7 mouse cellular contexts compared by ENCODE assay signal in the genomic region with DNA sequence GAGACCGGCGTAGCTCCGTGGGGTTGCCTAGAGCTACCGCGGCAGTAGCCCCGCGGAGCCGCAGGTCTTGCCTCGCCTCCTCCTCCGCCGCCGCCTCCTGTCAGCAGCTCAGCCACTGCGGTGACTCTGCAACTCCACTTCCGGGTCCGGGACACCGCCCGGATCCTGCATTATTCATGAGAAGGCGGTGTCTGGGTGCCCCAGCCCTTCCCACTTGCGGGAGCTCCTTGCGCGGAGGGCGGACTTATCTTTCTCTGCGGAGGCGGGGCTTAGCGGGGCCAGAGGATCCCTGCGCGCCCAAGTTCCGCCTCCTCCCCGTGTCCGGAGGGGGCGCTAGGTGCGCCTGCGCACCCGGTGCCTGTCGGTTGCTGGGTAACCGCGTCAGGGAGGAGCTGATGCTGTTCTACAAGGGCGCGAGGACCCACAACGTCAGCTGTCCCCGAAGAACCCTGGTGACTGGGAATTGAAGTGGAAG. TPM values are rescaled to one million over a fixed set of nuclear protein-coding genes. Genes with fewer than 3 reads are reported as not detected.
DNase-seq lines count a peak whose midpoint lies in the region; ATAC-seq lines count a peak whose summit lies in the region.

A gene (minus strand): TSS at position 128 of the 475 bp plus-strand sequence.
A gene (plus strand): TSS at position 365 of the 475 bp plus-strand sequence.

- no peaks in the 10 kb centered on the region for H3K36me3 ChIP-seq in embryonic facial prominence, embryonic 11.5 days (replicated peaks; ENCODE audit: control insufficient read depth, insufficient read depth, low read depth, low read length)
- no peaks in the 10 kb centered on the region for H3K36me3 ChIP-seq in limb, embryonic 10.5 days
- H3K36me3 ChIP-seq in midbrain, embryonic 13.5 days: no peaks in the 10 kb centered on the region

- H3K9ac ChIP-seq in embryonic facial prominence, embryonic 11.5 days (replicated peaks; ENCODE audit: low read length): peak within 1 kb of the TSS; percentile 65
- peak within 1 kb of the TSS; percentile 81 for H3K9ac ChIP-seq in midbrain, embryonic 13.5 days (replicated peaks)

- H3K4me1 ChIP-seq in embryonic facial prominence, embryonic 11.5 days (ENCODE audit: control insufficient read depth, insufficient read depth, low read length): peaks cover 5% of the 10 kb centered on the region; the same call in 1 of the 2 replicates
- peaks cover 29% of the 10 kb centered on the region for H3K4me1 ChIP-seq in limb, embryonic 10.5 days
- H3K4me1 ChIP-seq in midbrain, embryonic 13.5 days (replicated peaks): peaks cover 43% of the 10 kb centered on the region

- H3K4me2 ChIP-seq in embryonic facial prominence, embryonic 11.5 days (ENCODE audit: low read depth, low read length): peak within 1 kb of the TSS; percentile 89
- peak within 1 kb of the TSS; percentile 88 for H3K4me2 ChIP-seq in midbrain, embryonic 13.5 days (replicated peaks)

- H3K4me3 ChIP-seq in embryonic facial prominence, embryonic 11.5 days (ENCODE audit: low read depth, low read length): peak within 1 kb of the TSS; percentile 67
- H3K4me3 ChIP-seq in limb, embryonic 10.5 days: peak within 1 kb of the TSS; percentile 80
- H3K4me3 ChIP-seq in midbrain, embryonic 13.5 days (replicated peaks): peak within 1 kb of the TSS; percentile 69

- DNase-seq in adrenal gland, postnatal 14 days: peak; percentile 99
- DNase-seq in embryonic facial prominence, embryonic 11.5 days (ENCODE audit: low spot score): peak; percentile 98
- DNase-seq in kidney, adult 11 months: peak; percentile 99
- peak; percentile 96 for DNase-seq in limb, embryonic 10.5 days (ENCODE audit: low spot score)
- peak; percentile 88 for DNase-seq in spleen, adult 12 weeks (ENCODE audit: low spot score)

- WGBS in embryonic facial prominence, embryonic 11.5 days: 0% methylated on average over 34 of the region's 41 CpGs
- under 1% methylated on average over 41 of the region's 41 CpGs for WGBS in limb, embryonic 10.5 days
- WGBS in midbrain, embryonic 13.5 days: under 1% methylated on average over 41 of the region's 41 CpGs

- ATAC-seq in embryonic facial prominence, embryonic 11.5 days (replicated peaks; ENCODE audit: insufficient number of reproducible peaks, low FRiP score, low TSS enrichment, low read depth): peak; percentile 96
- ATAC-seq in granulocyte monocyte progenitor cell, adult 5-6 weeks (replicated peaks; ENCODE audit: poor library complexity, severe bottlenecking): peak; percentile 94
- ATAC-seq in midbrain, embryonic 13.5 days: peak; percentile 97

- no peaks in the 10 kb centered on the region for H3K9me3 ChIP-seq in embryonic facial prominence, embryonic 11.5 days (replicated peaks; ENCODE audit: control insufficient read depth, low read length)
- 0 out of 2 replicates have a peak, but pooled peaks cover 1% of the 10 kb centered on the region for H3K9me3 ChIP-seq in limb, embryonic 10.5 days (replicated peaks)
- no peaks in the 10 kb centered on the region for H3K9me3 ChIP-seq in midbrain, embryonic 13.5 days

- peaks cover 5% of the 10 kb centered on the region for H3K27me3 ChIP-seq in embryonic facial prominence, embryonic 11.5 days (ENCODE audit: control insufficient read depth, insufficient read depth, low read length)
- peaks cover 51% of the 10 kb centered on the region for H3K27me3 ChIP-seq in limb, embryonic 10.5 days (ENCODE audit: low read depth, poor library complexity, severe bottlenecking)
- peaks cover 4% of the 10 kb centered on the region; the same call in 1 of the 2 replicates for H3K27me3 ChIP-seq in midbrain, embryonic 13.5 days

- peak within 1 kb of the TSS; percentile 7 for H3K27ac ChIP-seq in embryonic facial prominence, embryonic 11.5 days (replicated peaks; ENCODE audit: low read depth, low read length)
- H3K27ac ChIP-seq in limb, embryonic 10.5 days: peak within 1 kb of the TSS; percentile 68; the same call in 1 of the 2 replicates
- H3K27ac ChIP-seq in midbrain, embryonic 13.5 days: peak within 1 kb of the TSS; percentile 93

RNA-seq across cellular contexts. Expression of the first gene that starts in this region (rescaled TPM):
- 18.1 and 18.2 TPM in 2 replicates for total RNA-seq in adrenal gland, postnatal 14 days (2021)
- 2.3 and 4.3 TPM in 2 replicates for polyA plus RNA-seq in embryonic facial prominence, embryonic 11.5 days (2014; fragmentation: Nextera tagmentation; extraction: Ambion mirVana)
- total RNA-seq in granulocyte monocyte progenitor cell, adult 5-6 weeks (2014; fragmentation: Nextera tagmentation): 2.6 and 3.2 TPM in 2 replicates
- 0.26 and 1.9 TPM in 2 replicates for total RNA-seq in granulocyte monocyte progenitor cell, adult 5-6 weeks (2017)
- polyA plus RNA-seq in limb, embryonic 10.5 days (2016; fragmentation: Nextera tagmentation; extraction: Ambion mirVana): 1.1 and 1.9 TPM in 2 replicates
- polyA plus RNA-seq in midbrain, embryonic 13.5 days (2015; fragmentation: Nextera tagmentation; extraction: Ambion mirVana): 13.1 and 18.8 TPM in 2 replicates

RNA-seq across cellular contexts. Expression of the second gene that starts in this region (rescaled TPM):
- total RNA-seq in adrenal gland, postnatal 14 days (2021): 0.34 and 2.2 TPM in 2 replicates
- 0.21 and 1.5 TPM in 2 replicates for polyA plus RNA-seq in embryonic facial prominence, embryonic 11.5 days (2014; fragmentation: Nextera tagmentation; extraction: Ambion mirVana)
- not detected in 2 replicates for total RNA-seq in granulocyte monocyte progenitor cell, adult 5-6 weeks (2014; fragmentation: Nextera tagmentation)
- total RNA-seq in granulocyte monocyte progenitor cell, adult 5-6 weeks (2017): not detected in 2 replicates
- 0.93 and 1.7 TPM in 2 replicates for polyA plus RNA-seq in limb, embryonic 10.5 days (2016; fragmentation: Nextera tagmentation; extraction: Ambion mirVana)
- 2.4 and 2.7 TPM in 2 replicates for polyA plus RNA-seq in midbrain, embryonic 13.5 days (2015; fragmentation: Nextera tagmentation; extraction: Ambion mirVana)

Comparison
In these comparisons a context has a peak if more than half of its experiments do, and no peak if none do; other contexts are left out.
1. Peak in every context shown above with its lines: DNase-seq, ATAC-seq, H3K4me3 ChIP-seq and H3K27ac ChIP-seq.
2. H3K27ac ChIP-seq: peak in every context shown above with its lines; median percentile 93 in midbrain, embryonic 13.5 days; 68 in limb, embryonic 10.5 days; 7 in embryonic facial prominence, embryonic 11.5 days.